Mouse (Mus musculus): Measurements from ENCODE around the gene Taf9. TPM values are rescaled to one million over a fixed set of nuclear protein-coding genes. Genes with fewer than 3 reads are reported as not detected.

Taf9 gene
- total RNA-seq (2022): 10 to 100 TPM in 3 of 4 experiments, 1 to 10 TPM in 1; 9.1 to 14.5 (median 12.1) TPM

- DNase-seq (ENCODE audit: low spot score): no peak
Measured at GRCm38 (mm10) chr13:100651439-100652186, at the start of gene Taf9. Gene Taf9, plus strand, starts transcription at chr13:100651579.

GRCm38 (mm10) chr13:100602239-100602902 is 49.0 kb upstream of the Taf9 start:
- DNase-seq (ENCODE audit: low spot score): no peak

- DNase-seq (ENCODE audit: low spot score): no peak
Measured at GRCm38 (mm10) chr13:100603031-100603737, 48.2 kb upstream of the Taf9 start.

- DNase-seq (ENCODE audit: low spot score): no peak
Measured at GRCm38 (mm10) chr13:100603738-100604095, 47.7 kb upstream of the Taf9 start.

GRCm38 (mm10) chr13:100605845-100606244 is 45.5 kb upstream of the Taf9 start:
- DNase-seq (ENCODE audit: low spot score): no peak

- DNase-seq (ENCODE audit: low spot score): no peak
Measured at GRCm38 (mm10) chr13:100607756-100608155, 43.6 kb upstream of the Taf9 start.

GRCm38 (mm10) chr13:100611266-100611665 is 40.1 kb upstream of the Taf9 start:
- no peak for DNase-seq (ENCODE audit: low spot score)

- DNase-seq (ENCODE audit: low spot score): no peak
Measured at GRCm38 (mm10) chr13:100612251-100612650, 39.1 kb upstream of the Taf9 start.

- no peak for DNase-seq (ENCODE audit: low spot score)
Measured at GRCm38 (mm10) chr13:100612903-100613302, 38.5 kb upstream of the Taf9 start.

GRCm38 (mm10) chr13:100616181-100617087 is 34.9 kb upstream of the Taf9 start, which contains the start of gene Marveld2:
Gene Marveld2, minus strand, starts transcription at chr13:100616971.
- DNase-seq (ENCODE audit: low spot score): no peak

GRCm38 (mm10) chr13:100617583-100617982 is 33.8 kb upstream of the Taf9 start:
- DNase-seq (ENCODE audit: low spot score): no peak

- DNase-seq (ENCODE audit: low spot score): no peak
Measured at GRCm38 (mm10) chr13:100622241-100622640, 29.1 kb upstream of the Taf9 start.

GRCm38 (mm10) chr13:100634106-100634691 is 17.2 kb upstream of the Taf9 start:
- DNase-seq (ENCODE audit: low spot score): no peak

- DNase-seq (ENCODE audit: low spot score): no peak
Measured at GRCm38 (mm10) chr13:100642471-100643209, 8.7 kb upstream of the Taf9 start.

- no peak for DNase-seq (ENCODE audit: low spot score)
Measured at GRCm38 (mm10) chr13:100648223-100648622, 3.2 kb upstream of the Taf9 start.

GRCm38 (mm10) chr13:100650550-100651438 is 585 bp upstream of the Taf9 start, which contains the start of the genes Ak6 and Rad17:
Gene Ak6, plus strand, starts transcription at chr13:100650979.
Gene Rad17, minus strand, starts transcription at chr13:100651051.
- peak; percentile 94 for DNase-seq (ENCODE audit: low spot score)

GRCm38 (mm10) chr13:100658091-100658490 is 6.7 kb downstream of the Taf9 start:
- no peak for DNase-seq (ENCODE audit: low spot score)

GRCm38 (mm10) chr13:100659864-100660456 is 8.6 kb downstream of the Taf9 start:
- DNase-seq (ENCODE audit: low spot score): peak; percentile 40
